Mouse (Mus musculus) splenic B cell, adult 2 months (primary cell): ENCODE measurements at regions not wholly inside any gene's neighbourhood (a gene's known extent, or its start where the extent isn't known, plus 50 kb on each side); places are given as distances from the start of the nearest gene placed in this dataset.
"Not testable (repeated sequence)": the region's sequence is repeated elsewhere in the genome, so short reads cannot be mapped to it uniquely, and the experiment has no call there.

Experiments
- DNase-seq: peaks from one replicate; pipeline ENCODE4 v3.0.0-alpha.2; 2011; ENCODE audit warnings: low read depth, low spot score
- H3K27me3 ChIP-seq: 2 replicates; pipeline ENCODE4 v1.6.1; 2012; ENCODE audit warnings: mild to moderate bottlenecking, low read length, moderate library complexity, mixed read lengths; ENCODE audit not compliant: control insufficient read depth, poor library complexity, insufficient read depth, severe bottlenecking
- H3K36me3 ChIP-seq: 2 replicates; pipeline ENCODE4 v1.6.1; 2012; ENCODE audit warnings: mild to moderate bottlenecking, low read length, moderate library complexity, mixed read lengths; ENCODE audit not compliant: control insufficient read depth, poor library complexity, insufficient read depth, severe bottlenecking

DNA sequence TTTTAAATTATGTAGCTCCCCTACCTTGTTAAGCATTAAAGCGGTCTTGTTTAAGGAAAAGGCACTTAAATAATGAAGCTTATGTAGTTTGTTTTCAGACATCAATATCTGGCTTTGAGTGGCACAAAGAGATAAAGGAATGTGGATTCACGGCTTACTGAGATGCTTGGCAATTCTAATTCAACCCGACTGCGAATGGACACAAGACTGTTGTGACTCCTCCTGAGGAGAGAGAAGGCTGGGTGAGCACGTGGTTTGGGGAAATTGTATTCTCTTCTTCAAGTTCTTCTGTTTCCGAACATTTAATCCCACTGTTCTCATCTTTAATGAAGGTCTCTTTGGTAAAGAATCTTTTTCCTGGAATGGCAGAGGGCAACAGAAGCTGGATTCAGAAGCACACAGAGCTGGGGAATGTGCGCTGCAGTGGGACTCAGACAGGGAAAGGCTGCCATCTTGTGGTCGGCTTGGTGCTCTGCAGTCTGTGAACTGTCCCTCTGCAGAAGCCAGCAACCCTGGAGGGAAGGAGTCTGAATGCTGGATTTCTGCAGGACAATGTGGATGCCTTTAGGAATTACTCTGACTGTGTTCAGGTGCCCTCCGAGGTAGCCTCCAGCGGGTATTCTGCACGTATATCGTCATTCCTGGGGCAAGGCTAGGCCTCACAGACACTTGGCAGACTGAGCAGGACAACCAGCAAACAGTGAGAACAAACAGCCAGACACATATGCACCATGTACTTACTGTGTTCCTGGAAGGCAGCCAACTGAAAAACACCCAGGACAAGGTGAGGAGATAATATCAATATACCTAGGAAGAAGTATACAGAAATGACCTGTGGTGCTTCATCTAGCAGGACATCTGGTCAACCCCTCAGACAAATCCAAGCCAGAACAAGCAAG is 54.0 kb upstream of the Pax1 start:
- peak; percentile 40 for DNase-seq
- no peaks in the 10 kb centered on the region for H3K27me3 ChIP-seq
- H3K36me3 ChIP-seq, result no peaks in the 10 kb centered on the region

DNA sequence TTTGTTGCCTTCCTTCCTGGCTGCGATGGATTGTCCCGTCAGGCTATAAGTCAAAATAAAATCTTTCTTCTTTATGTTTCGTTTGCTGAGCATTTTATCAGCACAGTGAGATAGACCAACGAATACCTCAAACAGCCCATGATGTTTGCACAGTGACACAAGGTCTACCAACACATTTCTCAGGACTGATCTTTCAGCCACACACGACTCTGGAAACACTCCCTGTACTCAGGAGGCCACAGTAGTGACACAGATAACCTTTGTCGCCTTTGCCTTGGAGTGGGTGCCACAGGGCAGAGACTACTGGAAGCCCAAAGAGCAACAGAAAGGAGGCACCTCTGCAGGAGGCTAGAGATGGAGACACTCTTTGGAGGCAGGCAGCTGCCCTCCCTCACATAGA is 55.0 kb upstream of the Pax1 start:
- Histone ChIP-seq H3K36me3 (no peaks in the 10 kb centered on the region), H3K27me3 (no peaks in the 10 kb centered on the region)
- no peak for DNase-seq

DNA sequence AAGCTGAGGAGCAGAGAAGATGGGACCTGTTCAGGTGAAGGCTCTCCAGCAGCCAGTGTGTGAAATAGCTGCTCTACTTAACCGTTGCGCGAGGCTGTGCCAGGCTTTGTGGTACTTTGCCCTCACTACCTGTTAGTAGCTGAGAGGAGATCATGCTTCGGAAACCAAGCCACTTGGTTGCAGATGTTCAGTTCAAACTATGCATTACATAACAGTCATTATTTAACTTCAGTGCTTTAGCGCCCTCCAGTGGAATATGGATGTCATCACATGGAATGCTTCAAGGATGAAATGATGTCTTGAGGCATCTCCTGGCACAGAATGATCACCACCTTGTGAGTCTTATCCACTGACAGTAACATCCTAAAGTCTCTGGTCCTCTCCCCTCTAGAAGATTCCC is 56.5 kb upstream of the Pax1 start:
- no peaks in the 10 kb centered on the region for H3K27me3 ChIP-seq
- H3K36me3 ChIP-seq, result no peaks in the 10 kb centered on the region
- DNase-seq, result peak; percentile 2

DNA sequence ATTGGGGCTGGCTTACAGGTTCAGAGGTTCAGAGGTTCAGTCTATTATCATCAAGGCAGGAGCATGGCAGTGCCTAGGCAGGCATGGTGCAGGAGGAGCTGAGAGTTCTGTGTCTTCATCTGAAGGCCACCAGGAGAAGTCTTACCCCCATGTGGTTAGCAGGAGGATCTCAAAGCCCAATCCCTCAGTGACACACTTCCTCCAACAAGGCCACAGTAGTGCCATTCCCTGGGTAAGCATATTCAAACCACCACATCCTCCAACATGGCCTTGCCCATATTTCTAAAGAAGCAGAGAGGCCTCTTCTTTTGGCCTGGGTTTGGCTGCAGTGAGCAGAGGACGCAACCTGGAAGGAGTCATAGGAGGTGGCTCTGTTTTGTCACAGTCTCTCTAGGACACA is 61.2 kb upstream of the Pax1 start:
- no peaks in the 10 kb centered on the region for H3K27me3 ChIP-seq
- no peak for DNase-seq
- no peaks in the 10 kb centered on the region for H3K36me3 ChIP-seq

DNA sequence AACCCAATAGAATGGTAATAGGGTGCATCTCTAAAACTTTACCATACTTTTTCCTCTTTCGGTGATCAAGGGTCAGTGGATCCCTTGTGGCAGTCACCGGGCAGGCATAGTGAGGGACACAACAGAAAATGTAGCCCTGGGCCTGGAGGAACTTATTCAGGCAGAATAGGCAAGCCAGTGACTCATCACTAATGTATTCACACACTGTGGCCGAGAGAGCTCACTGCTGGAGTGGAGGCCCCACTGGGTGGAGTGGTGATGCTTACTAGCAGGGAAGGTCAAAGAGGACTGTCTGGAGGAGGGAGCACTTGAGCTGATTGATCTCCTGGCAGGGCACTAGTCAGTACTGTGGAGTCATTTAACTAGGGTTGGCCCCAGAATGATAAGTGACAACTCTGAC is 62.4 kb upstream of the Pax1 start:
- no peaks in the 10 kb centered on the region for H3K36me3 ChIP-seq
- no peaks in the 10 kb centered on the region for H3K27me3 ChIP-seq
- DNase-seq, result no peak

DNA sequence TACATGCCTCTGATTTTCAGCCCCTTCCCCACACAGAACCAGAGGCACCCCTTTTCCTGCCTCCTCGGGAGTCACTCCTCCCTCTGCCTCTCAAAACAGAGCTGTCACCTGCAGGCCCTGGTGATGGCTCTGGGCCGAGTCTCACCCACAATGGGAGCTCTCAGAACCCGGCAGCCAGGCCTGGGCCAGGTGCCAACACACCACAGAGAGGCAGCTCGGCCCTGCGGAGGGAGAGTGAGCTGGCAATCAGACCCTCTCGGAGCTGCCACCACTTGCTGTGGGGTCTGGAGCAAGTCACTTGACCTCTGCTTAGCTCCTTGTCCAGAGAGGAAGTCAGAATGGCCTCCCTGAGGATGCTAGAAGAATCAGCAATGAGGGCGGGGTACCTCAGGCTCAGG is 63.2 kb upstream of the Pax1 start:
- Histone ChIP-seq H3K27me3 (no peaks in the 10 kb centered on the region), H3K36me3 (no peaks in the 10 kb centered on the region)
- no peak for DNase-seq

DNA sequence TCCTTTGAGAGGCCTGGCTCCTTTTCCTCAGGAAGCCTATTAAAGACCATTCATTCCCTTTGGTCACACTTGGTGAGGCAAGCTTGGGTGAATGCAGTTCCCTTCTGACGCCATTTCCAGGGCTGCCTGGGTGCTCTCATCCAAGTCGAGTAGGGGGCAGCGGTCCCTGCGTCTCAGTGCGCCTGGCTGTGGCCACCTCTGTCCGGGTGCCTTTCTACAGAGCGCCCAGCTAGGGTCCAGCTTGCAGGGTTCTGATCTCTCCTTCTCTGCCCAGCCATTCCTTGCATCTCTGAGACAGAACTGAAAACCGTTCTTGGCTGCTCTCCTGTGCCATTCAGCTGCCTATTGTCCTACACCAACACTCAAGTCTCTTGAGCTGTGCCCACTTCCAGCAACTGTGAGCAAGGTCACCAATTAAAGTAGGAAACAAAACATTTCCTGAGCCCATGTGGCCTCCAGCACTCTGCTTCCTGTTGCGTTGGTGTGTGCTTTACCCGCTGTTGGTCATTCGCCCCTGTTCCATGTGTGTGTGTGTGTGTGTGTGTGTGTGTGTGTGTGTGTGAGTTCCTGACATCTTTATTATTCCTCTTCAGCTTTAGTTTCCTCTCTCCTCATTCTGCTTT is 63.7 kb upstream of the Pax1 start:
- Histone ChIP-seq H3K36me3 (no peaks in the 10 kb centered on the region), H3K27me3 (no peaks in the 10 kb centered on the region)
- no peak for DNase-seq

DNA sequence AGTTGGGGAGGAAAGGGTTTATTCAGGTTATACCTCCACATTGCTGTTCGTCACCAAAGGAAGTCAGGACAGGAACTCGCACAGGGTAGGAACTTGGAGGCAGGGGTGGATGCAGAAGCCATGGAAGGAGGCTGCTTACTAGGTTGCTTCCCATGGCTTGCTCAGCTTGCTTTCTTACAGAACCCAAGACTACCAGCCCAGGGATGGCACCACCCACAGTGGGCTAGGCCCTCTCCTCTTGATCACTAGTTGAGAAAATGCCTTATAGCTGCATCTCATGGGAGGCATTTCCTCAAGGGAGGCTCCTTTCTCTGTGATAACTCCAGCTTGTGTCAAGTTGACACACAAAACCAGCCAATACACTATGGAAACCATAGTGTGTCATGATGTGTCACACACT is 66.8 kb upstream of the Pax1 start:
- H3K36me3 ChIP-seq, H3K27me3 ChIP-seq, DNase-seq: not testable (repeated sequence)

DNA sequence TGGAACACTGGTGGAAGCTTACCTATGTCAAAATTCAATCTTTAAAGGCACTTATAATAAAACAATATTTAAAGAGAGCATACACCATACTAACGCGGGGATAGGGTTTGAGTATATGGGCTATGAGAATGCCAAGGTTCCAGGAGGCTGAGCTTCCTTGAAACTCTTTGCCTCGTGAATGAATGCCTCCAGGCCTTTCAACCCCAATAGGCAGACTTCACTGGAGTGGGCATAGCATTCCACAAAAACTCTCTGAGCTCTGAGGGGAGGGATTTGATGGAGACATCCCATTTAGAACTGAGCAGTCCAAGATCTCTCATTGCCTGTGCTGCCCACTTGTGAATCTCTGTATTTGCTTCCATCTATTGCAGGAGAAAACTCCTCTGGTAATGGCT is 68.4 kb upstream of the Pax1 start:
- H3K36me3 ChIP-seq, result no peaks in the 10 kb centered on the region
- no peaks in the 10 kb centered on the region for H3K27me3 ChIP-seq
- DNase-seq, result no peak

DNA sequence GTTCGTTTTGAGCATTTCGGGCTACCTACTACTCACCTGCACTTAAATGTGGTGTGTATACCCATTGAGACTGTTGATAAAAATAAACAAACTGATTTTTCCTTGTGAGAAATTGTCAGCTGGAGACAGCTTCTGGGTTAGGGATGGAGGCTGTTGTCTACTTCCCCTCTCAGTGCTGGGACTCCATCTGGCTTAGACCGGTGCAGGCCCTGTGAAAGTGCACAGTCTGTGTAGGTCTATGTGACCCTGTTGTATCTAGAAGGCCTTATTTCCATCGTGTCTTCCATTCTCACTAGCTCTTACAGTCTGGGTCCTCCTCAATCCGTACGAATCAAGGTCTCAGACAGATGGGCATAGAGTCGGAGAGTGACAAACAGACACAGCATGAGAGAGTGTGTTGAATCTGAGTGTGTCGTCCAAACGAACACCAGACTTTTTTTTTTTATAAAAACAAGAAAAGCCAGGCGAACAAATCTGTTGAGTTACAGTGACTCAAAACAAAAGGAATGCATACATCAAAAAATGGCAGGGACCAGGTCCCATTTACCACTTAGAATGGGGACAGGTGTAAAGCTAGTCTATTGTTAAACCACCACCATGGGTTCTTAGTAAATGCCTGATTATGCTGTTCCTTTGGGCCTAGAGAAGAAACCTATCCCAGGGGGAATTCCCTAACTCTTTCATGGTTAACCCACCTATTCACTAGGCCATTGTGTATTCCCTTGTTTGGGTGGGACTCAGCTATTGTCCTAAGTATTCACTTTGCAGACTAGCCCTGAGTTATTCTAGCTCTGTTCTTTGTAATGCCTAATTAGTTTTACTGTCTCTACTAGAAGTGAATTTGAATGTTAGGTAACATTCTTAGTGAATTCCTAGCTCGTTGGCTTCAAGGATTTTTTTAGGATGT is 69.1 kb upstream of the Pax1 start:
- Histone ChIP-seq H3K36me3 (no peaks in the 10 kb centered on the region), H3K27me3 (no peaks in the 10 kb centered on the region)
- no peak for DNase-seq

DNA sequence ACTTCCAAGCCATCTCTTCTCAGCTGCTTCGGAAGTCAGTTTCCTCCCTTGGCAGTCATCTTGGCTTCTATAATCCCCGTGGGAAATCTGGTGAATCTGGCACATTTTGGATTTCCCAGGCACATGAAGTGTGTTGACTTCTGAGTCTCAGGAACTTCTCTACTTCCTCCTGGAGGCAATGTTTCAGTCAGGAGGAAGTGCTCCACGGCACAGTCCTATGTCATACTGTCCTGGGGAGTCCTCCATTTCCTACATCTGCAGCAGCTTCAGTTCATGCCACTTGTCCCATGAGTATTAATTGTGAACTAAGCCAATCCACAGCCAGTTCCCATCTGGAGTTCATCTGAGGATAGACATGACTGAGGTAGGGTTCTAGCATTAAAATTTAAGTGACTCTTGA is 78.3 kb upstream of the Pax1 start:
- Histone ChIP-seq H3K36me3 (no peaks in the 10 kb centered on the region), H3K27me3 (no peaks in the 10 kb centered on the region)
- no peak for DNase-seq

DNA sequence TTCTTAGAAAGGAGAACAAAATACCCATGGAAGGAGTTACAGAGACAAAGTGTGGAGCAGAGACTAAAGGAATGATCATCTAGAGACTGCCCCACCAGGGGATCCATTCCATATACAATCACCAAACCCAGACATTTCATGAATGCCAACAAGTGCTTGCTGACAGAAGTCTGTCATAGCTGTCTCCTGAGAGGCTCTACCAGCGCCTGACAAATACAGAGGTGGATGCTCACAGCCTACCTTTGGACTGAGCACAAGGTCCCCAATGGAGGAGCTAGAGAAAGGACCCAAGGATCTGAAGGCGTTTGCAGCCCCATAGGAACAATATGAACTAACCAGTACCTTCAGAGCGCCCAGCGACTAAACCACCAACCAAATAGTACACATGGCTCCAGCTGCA is 83.6 kb upstream of the Nkx2-2 start:
- no peak for DNase-seq
- Histone ChIP-seq H3K27me3 (no peaks in the 10 kb centered on the region), H3K36me3 (no peaks in the 10 kb centered on the region)

DNA sequence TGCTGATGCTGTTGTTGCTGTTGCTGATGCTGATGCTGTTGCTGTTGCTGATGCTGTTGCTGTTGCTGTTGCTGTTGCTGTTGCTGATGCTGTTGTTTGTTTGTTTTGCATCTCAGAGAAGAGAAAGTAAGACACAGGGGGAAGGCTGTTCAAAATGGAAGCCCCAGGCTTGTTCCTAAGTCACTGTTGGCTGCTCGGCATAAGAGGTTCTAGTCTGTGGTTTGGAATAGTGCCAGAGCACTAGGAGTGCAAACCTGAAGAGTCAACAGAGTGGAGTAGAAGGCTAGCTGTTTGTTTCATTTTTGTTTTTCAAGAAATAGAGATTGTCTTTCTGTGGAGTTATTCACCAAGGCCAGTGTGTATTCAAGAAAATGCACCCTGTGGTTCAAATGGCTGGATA is 75.1 kb upstream of the Nkx2-2 start:
- H3K36me3 ChIP-seq, result no peaks in the 10 kb centered on the region
- no peak for DNase-seq
- no peaks in the 10 kb centered on the region for H3K27me3 ChIP-seq

DNA sequence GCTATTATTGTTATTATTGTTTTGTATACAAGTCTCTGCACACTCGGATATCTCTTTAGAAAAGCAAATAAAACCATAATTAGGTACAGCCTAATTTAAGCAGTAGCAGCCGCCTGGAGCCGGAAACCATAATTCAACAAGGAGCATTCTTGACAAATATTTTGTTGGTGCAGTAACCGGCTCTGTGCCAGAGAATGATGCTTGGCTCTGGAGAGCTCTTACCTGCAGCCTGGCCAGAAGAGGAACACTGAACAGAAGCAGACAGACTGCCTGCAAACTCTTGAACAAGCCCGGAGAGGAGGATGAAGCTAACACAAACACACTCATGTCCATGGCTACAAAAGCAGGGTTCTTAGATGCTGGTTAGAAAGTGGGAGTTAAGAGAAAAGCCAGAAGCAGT is 73.9 kb upstream of the Nkx2-2 start:
- no peaks in the 10 kb centered on the region for H3K36me3 ChIP-seq
- H3K27me3 ChIP-seq, result no peaks in the 10 kb centered on the region
- no peak for DNase-seq

DNA sequence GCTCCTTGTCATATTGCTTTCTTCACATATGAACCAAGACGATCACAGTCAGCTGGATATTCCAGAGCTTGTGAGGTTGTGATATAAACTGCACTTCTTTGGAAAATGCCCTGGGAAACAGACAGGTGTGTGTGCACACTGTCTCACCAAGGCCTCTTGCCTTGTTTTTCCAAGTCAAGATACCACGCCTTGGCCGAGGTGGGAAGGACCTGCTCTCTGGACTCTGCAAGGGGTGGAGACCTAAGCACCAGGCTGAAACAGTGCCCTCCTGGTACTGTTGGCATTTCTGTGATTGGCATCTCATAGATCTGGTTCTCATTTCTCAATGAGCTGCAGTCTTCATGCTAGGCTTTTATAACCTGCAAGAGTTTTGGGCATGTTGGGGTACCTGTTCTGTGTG is 73.2 kb upstream of the Nkx2-2 start:
- DNase-seq, result no peak
- Histone ChIP-seq H3K36me3 (no peaks in the 10 kb centered on the region), H3K27me3 (no peaks in the 10 kb centered on the region)
